Mouse (Mus musculus) MEL-GATA-1-ER (cell line): Measurements from ENCODE around the gene Plekhm1.
"Not testable (repeated sequence)": the region's sequence is repeated elsewhere in the genome, so short reads cannot be mapped to it uniquely, and the experiment has no call there.

ENCODE experiments used
- DNase-seq: peaks from one replicate; pipeline ENCODE4 v3.0.0-alpha.2; 2012; ENCODE audit warnings: low read depth; ENCODE audit errors: extremely low read depth

Plekhm1 gene

DNA sequence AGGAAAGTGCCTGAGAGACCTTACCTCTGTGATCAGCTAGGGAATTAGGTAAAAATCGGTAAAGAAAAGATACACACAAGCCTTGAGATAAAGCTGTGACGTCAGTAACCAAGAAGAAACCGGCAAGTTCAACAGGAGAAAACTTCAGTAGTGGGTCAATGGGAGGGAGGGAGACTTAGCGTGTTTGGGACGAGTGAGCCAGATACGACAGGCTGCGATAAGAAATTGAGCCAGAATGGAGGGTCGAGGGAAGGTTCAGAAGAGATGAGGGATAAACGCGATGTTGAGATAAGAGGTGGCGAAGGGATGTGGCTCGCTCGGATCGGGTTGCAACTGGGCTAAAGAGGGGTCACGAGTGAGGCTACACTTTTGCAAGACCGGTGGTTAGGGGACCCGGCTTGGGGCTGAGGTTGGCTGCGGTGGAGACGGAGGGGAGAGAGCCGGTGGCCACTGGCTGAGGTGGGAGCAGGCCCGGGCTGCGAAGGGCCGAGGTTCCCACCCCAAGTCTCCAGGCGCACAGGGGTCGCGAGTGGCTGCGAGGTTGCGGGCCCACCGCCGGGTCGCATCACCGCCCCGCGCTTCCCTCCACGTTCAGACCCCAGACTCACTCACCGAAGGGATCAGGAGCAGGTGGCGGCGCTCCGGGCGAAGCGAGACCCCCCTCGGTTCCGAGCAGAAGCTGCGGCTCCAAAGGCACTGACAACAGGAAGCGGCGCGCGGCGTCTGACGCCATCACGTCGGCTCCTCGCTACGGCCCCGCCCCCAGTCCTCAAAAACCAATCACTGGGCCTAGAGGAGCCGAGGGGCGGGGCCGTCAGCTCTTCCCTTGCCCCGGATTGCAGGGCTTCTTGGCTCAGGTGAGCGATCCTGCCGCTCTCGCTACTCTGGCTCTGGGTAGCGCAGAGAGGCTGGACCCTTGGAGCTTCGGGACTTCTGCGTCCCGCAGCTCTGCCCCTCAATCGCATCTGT lies at the start of gene Plekhm1:
Gene Plekhm1, minus strand, starts transcription at position 707 of the 969 bp plus-strand sequence.
- DNase-seq, result peak; percentile 76

DNA sequence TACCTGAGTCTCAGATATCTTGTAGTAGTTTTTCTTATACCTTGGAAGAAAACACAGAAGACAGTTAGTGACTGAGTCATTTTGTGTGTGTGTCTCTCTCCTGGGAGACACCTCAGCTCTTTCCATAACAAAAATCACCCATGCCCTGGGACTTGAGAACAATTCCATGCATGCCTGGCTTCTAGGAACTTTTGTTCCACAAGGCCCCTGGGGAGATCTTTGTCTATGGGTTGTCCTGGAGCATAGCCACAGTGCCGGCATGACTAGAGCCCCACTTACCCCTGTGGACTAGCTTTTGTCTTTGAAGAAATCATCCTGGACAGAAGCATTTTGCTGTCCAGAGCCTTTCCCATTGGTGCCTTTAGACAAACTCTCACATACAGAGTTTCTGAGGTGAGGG lies 38.6 kb upstream of the Plekhm1 start:
- not testable (repeated sequence) for DNase-seq

DNA sequence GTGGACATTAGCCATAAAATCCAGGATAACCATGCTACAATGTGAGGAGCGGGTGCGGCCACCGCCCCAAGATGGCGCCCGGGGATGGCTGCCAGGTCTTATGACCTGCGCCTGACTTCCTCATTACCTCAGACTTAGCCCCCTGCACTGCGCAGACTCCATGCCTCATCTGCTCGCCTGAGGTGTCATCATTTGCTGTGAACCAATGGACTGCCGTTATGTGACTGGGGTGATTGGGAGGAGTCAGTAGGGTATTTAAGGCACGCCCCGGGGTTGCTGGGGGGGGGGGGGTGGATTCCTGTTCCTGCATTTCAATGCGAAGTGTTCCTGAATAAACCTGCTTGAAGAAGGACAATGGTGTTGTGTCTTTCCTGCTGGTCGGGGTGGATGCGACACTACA lies 37.2 kb upstream of the Plekhm1 start:
- DNase-seq, result not testable (repeated sequence)

DNA sequence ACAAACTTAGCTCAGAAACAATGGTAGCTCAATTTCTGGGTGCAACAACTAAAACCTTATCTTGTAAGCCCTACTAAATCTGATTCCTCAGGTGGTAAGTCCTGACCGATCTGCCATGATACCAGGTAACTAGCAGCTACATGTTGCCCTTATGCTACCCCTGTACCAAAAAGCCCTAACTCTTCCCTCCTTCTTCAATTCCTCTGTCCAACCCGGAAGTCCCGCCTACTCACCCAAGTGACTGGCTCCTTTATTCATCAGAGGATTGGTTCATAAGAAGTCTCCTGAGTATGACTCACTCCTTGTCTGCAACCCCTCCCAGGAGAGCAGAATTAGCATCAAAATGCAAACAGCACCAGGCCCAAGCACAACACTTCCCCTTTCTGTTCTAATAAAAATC lies 31.2 kb upstream of the Plekhm1 start:
- DNase-seq, result peak; percentile 17

DNA sequence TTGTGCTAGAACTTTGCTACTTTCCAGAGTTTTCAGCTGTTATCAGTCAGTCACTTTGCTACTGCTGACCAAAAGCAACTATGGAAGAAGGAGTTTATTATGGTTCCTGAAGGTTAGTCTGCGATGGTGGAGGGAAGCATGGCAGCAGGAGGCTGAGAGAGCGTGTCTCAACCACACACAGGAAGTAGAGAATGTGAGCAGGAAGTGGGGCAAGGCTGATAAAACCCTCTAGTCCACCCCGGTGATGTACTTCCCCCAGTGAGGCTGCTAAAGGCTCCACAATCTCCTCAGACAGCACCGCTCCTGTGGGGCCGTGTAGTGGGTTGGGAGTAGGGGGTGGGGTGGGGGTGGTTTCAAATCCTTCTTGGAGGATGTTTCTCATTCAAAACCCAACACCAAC lies 23.8 kb upstream of the Plekhm1 start:
- DNase-seq, result peak; percentile 80

DNA sequence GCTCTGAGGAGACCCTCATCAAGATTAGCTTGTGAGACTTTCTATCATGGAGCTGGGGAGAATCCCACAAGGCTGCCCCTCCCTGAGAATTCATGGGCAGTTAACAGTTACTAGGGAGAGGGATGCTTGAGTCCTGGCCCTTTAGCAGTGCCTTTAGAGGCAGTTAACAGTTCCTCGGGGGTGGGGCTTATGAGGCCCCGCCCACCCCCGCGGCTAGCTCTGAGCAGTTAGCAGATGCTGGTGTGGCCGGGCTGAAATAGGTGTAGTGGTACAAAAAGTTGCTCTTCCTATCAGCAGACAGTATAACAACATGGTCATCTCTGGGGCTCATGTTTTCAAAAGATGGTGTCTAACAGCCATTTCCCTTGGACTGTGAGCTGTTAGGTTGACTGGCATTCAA lies 12.5 kb upstream of the Plekhm1 start:
- DNase-seq, result no peak

DNA sequence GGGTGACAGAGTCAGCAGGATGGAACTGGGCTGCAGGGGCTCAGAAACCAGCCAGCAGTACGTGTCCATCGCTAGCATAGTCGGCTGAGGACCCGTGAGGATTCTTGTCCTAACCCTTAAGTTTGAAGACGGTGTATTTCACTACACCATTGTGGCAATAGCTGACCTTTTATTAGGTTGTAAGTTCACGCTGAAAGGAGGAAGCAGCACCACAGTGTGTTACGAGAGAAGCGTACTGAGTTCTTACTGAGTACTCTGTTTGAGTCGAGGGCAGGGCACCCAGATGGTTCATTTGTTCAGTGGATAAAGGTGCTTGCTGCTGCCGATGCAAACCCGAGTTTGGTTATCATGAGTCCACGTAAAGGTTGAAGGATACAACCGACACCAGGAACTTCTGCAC lies 7.2 kb upstream of the Plekhm1 start:
- no peak for DNase-seq

DNA sequence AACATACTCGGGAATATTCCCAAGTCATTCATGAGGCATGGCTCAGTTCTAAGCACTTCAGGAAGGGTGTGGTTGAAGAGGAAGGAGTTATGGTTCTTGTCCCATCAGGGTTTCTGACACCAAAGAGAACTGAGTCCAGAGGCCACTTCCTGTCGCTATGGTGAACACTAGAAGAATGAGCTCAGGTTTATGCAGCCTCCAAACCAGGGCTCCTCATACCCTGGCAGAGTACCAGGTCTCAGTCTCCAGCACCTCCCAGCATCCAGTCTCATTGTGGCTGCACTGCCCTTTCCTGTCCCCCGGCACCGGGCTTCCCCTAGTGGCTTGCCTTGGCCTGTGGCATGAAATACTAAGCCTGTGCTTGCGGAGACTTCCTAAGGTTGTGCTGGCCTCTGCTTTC lies 6.7 kb upstream of the Plekhm1 start:
- no peak for DNase-seq

DNA sequence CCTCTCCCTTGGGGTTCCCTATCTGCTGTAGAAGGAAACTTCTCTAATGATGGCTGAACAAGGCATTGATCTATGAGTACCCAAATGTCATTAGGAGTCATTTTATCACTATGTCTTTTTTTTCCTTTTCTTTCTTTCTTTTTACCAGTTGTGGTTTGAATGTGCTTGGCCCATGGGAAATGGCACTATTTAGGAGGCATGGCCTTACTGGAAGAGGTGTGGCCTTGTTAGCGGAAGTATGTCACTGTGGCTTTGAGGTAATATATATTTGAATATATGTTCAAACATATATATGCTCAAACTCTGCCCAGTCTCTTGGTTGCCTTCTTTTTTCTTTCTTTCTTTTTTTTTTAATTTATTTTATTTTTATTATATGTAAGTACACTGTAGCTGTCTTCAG lies 1.0 kb upstream of the Plekhm1 start:
- DNase-seq, result no peak

DNA sequence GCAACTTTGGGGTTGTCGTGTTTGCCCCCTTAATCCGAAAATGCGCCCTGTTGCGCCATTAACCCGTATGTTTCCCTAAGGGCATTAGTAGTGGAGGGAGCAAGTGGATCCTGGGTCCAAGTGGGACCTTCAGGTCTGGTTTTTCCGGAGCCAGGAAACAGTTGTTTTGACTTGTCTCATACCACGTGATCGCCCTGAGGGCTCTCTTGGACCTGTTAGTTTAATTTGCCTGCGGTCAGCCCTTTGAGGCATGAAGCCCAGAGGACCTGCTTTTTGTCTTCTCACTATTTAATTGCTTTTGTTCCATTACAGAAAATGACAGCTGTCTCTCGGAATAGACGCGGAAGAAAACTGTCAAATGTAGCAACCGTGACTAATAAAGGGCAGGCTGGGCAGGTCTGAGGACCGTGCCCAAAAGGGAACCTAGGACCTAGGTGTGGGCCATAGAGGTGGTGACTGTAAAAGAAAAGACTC lies 500 bp upstream of the Plekhm1 start:
- DNase-seq, result no peak

DNA sequence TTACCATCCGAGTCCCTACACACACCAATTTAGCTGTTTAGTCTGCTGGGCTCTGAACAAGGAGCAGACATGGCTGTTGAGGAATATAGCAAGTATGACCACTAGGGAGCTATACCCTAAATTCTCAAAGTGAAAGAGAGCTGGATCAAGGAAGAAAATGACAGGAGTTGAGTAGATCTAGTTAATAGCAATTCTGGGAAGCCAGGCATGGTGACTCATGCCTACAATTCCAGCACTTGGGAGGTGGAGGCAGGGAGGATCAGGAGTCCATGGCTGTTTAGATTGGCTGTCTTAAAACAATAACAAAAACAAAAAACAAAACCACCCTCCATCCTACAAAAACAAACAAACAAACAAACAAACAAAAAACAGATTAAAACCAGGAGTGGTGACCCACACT lies 1.2 kb downstream of the Plekhm1 start:
- DNase-seq, result no peak

DNA sequence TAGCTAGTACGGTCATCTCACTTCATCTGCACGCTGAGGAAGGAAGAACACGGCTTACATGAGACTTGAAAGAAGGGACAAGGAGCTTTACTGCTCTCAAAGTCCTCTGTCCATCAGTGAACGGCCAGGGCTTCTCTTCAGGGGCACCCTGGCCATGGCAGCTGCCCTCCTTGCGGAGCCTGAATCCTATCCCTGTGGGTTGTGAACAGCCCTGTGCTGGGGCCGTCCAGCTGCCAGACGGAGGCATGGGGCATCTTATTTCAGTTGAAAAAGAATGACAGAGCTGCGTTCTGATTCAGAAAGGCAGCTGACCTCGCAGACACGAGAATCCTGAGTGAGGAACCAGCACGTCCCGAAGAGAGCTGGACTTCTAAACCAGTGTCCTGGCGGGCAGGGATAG lies 3.6 kb downstream of the Plekhm1 start:
- no peak for DNase-seq

DNA sequence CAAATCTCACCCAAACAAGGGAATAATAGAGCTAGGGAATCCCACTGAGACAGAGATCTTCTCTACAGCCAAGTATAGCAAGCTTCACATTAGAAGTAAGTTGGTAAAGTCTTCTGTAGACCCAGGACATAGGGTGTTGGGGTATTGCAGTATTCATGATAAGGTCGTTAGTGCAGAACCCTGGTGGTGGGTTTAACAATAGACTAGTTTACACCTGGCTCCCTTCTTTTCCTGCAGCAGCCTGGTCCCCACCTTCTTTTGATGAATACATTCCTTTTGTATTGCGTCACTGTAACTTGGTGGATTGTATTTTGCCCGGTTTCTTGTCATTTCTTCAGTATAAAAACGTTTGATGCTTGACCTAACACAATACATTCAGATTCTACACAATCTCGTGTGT lies 5.4 kb downstream of the Plekhm1 start:
- DNase-seq, result not testable (repeated sequence)

DNA sequence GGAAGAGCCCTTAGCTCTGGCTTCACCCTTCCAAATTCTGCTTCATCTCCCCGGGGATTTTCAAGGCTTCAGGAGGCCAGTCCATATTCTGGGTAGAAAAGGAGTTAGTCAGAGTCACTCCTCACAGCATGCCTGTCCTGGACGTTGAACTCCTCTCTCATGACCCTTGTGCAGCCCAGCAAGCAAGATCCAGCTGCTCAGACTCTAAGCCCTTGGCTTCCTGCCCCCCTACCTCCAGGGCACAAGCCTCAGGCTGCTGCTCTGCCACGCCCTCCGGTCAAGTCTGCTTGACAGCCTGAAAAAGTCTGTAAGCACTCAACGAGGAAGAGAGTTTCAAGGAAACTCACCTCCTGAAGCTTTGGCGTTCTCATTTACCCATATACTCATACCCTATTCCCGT lies 5.9 kb downstream of the Plekhm1 start:
- DNase-seq, result no peak

DNA sequence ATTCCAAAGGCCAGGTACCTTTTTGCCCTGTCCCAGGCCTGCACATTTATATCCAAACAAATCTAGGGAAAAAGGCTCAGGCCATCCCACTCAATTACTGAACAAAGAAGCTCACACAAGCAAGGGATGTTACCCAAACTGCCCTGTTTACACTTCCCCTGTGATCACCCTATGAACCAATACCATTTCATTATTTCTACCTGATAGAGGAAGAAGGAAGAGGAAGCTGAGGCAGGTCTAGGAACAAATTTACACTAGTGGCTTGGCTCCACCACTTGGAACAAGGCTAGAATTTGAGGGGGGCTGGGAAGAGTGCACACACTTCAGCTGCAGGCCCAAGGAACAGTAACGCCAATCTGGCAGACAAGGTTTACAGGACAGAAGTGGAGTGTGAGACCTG lies 6.7 kb downstream of the Plekhm1 start:
- no peak for DNase-seq

DNA sequence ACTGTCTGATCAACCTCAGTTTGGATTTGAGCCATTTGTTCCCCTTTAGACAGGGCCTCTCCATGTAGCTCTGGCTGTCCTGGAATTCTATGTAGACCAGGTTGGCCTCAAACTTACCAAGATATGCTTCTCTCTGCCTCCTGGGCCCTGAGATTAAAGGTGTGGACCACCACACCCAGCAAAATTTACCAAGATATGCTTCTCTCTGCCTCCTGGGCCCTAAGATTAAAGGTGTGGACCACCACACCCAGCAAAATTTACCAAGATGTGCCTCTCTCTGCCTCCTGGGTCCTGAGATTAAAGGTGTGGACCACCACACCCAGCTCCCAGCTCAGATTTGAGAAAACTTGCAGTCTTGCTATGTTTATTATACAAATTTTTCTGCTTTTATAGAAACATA lies 7.9 kb downstream of the Plekhm1 start:
- DNase-seq, result no peak

DNA sequence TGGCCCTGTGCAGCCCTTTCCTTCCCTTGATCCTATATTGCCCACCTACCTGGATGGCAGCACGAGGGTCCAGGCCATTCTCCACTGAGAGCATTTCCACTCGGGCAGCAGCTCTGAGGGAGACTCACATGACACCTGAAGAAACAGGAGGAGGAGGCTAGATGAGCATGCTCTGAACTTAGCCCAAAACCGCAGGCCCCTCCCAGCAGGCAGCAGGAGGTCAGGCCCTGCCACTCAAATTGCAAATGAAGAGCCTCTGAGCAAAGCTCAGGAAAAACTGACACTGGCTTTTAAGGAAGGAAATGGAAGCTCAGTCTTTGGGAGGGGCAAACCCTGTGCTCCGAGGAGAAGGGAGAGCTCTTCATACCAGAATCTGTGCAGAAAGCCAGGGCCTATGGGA lies 8.7 kb downstream of the Plekhm1 start:
- no peak for DNase-seq

DNA sequence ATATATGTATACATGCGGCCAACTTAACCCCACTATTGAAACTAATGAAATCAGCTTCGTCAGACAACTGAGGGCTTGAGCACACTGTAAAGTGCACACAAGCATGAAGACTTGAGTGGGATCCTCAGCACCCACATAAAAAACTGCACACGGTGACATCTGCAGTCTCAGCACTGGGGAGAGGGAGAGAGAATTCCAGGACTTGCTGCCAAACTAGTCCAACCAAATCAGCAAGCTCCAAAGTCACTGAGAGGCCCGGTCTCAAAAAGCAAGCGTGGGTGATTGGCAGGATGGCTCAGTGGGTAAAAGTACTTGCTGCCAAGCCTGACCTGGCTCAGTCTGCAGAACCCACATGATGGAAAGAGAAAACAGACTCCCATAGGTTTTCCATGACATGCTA lies 9.7 kb downstream of the Plekhm1 start:
- no peak for DNase-seq

DNA sequence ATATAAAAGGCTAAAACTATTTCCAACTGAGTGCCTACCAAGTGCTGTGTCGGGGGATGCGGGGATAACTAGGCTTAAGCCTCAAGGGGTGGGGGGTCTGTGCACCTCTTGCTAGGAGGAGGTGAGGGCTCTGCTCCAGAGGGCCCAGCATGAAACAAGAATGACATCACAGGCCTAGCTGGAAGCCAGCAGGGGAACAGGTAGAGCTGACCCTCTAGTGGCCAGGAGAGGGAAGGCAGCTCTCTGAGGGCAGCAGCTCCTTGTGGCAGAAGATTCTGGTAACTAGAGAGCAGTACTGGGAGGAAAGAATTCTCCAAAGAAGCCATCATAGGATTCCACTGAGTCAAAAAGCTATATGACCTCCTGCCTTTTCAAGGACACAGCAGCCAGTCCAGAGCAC lies 10.3 kb downstream of the Plekhm1 start:
- DNase-seq, result no peak

DNA sequence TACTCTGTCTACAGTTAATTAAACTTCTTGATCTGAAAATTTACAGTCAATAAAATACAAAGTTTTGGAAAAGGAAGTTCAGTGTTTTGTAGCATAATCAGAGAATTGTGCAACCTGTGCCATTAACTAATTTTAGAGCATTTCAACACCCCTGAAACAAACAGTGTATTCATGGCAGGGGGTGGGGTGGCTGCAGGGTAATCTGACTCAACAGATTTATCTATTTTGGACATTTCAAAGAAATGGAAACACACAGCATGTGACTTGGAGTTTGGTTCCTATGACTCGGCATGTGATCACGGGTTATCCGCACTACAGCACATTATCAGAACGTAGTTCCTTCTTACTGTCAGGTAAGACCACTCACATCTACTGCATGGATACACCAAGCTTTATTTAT lies 12.5 kb downstream of the Plekhm1 start:
- no peak for DNase-seq

DNA sequence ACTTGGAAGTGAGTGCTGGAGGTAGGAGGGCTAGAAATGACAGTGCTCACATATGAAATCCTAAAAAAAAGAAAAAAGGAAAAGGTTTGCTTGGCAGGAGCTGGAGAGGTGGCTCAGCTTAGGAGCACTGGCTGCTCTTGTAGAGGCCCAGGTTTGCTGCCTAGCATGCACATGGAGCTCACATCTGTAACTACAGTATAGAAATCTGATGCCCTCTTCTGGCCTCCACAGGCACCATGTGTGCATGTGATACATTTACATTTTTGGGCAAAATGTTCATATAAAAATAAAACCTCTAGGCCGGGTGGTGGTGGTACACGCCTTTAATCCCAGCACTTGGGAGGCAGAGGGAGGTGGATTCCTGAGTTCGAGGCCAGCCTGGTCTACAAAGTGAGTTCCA lies 13.4 kb downstream of the Plekhm1 start:
- no peak for DNase-seq

DNA sequence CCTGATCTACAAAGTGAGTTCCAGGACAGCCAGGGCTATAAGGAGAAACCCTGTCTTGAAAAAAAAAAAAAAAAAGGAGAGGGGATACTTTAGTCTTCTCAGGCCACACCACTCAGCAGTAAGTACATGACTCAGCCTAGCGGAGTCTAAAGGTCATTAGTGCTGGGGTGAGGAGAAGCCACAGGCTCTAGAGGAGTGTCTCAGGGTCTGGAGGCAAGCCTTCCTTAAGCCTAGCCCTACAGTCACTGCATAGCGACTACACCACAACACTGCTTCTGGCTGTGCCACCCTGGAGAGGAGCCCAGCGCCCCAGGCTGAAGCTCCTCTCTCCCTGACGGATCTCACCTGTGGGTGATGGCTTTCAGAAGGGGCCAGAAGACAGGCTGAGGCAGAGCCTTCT lies 15.8 kb downstream of the Plekhm1 start:
- DNase-seq, result no peak

DNA sequence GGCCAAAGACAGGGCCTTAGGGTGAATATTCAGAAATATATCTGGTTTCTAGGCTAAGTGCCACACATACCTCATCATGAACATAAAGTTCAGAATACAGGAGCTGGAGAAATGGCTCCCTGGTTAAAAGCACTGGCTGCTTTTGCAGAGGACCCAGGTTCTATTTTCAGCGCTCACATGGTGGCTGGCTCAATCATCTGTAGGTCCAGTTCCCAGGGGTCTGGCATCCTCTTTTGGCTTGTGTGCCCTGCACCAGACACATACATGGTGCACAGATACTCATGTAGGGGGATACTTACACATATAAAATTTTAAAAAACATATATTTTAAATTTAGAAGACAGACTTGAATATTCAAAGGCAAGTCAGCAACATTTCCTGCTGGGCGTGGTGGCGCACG lies 16.3 kb downstream of the Plekhm1 start:
- no peak for DNase-seq
